Mouse (Mus musculus) retina, embryonic 14.5 days (tissue): Measurements from ENCODE around the gene Unc119b.
"Not testable (repeated sequence)": the region's sequence is repeated elsewhere in the genome, so short reads cannot be mapped to it uniquely, and the experiment has no call there.

Experiments
- DNase-seq: peaks from one replicate; pipeline ENCODE4 v3.0.0-alpha.2; 2015; ENCODE audit warnings: low spot score

The Unc119b gene

DNA sequence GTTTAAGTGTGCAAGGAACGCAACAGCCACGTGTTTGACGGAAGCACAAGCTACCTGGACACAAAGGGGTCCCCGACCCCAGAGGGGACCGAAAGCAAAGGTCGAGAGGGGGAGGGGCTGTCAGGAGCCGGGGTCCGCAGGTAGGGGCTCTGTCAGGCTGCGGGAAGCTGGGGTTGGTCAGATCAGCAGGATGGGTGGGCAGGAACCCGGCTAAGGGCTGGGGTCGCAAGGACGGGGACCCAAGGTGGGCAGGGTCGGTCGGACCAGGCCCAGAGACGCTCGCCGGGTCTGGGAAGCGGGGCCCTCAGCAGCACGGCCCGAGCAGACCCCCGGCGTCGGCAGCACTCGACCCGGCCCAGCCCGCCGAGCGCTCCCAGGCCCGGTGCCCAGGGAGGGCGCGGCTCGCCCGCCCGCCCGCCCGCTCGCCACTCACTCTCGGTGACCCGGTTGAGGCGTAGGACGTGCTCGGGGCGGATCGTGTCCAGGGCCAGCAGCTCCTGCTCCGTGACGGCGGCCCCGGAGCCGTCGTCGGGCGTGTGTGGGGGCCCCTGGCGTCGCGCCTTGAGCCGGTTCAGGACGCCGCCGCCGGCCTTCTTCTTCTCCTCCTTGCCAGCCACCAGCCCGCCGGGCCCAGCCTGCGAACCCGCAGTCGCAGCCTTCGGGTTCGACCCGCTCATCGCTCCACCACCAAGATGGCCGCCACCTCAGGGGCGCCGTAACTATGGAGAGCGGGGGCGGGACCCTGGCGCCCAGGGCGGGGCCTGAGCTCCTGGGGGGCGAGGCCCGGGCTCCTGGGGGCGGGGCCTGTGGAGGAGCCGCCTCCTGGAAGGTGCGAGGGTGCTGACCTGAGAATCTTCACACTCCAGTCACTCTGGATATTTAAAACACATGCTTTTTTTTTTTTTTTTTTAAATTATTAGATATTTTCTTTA is at the start of gene Unc119b:
Gene Unc119b, minus strand, starts transcription at position 742 of the 932 bp plus-strand sequence.
- DNase-seq: peak; percentile 91

DNA sequence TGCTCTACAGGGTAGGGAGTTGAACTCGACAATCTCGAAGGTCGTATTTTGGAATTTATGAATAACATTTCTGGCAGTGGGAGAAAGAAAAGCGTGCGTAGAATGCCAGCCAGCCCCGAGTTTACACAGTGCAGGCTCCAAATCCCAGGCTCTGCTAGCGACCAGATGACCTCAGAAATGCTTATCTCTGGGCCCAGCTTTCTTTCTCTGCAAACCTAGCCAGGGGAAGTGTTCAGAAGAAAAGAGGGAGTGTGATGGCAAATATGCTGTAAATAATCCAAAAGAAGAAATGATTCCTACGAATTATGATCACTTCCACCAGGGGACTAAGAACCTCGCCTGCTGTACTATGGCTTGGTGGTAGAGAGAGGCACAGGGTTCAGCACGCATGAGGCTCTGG is 48.7 kb upstream of the Unc119b start:
- DNase-seq: no peak

DNA sequence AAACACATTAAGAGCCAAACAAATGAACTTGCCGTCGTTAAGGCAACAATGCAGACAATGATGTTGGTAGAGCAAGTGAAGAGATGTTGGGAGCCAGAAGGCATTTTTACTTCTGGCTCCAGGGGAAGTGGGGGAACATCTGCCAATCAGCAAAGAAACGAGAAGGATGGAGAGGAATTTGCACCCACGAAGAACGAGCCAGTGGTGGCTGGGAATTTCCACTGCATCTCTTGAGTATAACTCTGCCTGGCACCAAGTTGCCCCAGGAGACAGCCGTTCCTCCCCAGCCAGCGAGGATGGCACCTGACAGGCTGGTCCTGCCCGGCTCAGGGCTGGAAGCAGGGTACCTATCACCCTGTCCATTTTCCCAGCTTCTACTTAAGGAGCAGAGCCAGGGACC is 48.1 kb upstream of the Unc119b start:
- no peak for DNase-seq

DNA sequence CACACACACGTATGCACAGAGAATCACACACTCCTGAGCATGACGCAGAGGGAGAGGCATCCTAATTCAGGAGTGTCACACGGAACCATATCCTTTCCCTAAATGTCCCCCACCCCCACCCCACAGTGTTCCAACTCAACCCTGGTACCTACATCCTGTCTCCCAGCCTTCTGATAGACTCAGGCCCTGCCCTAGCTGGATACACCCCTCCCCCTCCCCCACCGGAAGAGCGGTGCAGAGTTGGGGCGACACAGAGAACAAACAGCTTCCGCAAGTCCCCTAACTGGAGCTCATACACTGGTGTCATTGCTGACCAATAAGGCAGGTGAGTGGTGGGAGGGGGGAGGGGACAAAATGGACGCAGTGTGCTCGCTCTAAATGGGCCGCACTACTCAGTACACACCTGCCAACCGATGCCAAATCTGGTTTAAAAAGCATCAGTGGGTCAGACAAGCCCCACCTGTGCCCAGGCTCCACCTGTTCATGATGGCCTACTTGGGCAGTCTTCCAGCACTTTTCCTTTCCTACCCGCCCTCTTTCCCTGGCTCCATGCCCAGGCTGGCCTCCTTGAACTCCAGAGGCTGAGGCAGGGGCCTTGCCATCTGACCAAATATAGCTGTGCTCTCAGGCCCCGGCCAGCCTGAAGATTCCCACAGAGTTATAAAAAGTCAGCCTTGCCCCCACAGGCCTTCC is 46.6 kb upstream of the Unc119b start:
- DNase-seq: no peak

DNA sequence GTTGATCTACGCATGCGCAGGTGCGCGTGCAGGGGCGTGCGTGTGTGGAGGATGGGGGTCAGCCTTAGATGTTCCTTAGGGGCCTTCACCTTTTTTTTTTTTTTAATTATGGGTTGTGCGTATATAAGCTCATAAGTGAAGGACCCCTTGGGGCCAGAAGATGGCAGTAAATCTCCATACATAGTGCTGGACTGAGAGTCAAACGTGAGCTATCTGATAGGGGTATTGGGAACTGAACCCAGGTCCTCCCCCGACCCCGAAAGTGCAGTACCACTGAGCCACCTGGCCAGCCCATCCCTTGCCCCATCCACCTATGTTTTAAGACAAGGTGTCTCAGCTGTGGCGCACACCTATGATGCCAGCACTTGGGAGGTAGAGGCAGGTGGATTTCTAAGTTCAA is 44.8 kb upstream of the Unc119b start:
- no peak for DNase-seq

DNA sequence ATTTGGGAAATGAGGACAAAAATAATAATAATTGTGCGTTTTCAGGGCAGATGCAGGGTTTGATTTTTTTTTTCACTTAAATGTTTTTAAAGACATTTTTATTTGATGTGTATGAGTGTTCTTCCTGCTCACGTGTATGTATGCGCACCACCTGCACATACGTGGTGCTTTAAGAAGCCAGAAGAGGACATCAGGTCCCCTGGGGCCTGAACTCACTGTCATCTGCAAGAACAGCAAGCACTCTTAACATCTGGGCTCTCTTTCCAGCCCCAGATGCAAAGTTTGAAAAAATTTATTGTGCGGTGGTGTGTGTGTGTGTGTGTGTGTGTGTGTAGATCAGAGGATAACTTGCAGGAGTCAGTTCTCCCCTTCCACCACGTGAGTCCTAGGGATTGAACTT is 43.1 kb upstream of the Unc119b start:
- no peak for DNase-seq

DNA sequence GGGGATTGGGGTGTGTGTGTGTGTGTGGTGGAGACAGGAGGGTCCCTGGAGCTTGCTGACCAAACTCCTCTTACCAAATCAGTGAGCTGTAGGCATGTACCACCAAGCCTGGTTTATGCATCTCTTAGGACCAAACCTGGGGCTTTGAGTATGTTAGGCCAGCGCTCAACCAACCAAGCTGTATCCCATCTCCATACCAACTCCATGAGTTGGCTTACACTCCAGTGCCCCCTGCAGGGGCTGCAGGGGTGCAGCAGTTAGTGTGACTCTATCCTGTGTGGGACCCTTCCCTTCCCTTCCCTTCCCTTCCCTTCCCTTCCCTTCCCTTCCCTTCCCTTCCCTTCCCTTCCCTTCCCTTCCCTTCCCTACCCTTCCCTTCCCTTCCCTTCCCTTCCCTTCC is 39.8 kb upstream of the Unc119b start:
- DNase-seq: no peak

DNA sequence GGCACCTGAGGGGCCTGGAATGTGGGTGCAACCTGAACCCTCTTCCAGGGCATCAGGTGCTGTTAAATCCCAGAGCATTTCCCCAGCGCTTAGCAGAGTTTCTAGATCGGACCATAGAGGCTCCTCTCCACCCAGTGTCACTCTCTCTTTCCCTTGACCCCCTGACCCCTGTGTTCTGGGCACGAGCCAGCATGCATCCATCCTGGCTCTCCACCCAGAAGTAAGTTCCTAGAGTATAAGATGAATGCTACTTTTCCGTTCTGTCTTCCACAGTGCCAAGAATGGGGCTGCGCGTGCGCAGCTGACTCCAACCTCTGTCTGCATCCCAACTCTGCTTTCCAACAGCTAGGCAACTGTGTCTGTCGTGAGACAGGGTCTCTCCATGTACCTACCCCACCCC is 35.4 kb upstream of the Unc119b start:
- no peak for DNase-seq

DNA sequence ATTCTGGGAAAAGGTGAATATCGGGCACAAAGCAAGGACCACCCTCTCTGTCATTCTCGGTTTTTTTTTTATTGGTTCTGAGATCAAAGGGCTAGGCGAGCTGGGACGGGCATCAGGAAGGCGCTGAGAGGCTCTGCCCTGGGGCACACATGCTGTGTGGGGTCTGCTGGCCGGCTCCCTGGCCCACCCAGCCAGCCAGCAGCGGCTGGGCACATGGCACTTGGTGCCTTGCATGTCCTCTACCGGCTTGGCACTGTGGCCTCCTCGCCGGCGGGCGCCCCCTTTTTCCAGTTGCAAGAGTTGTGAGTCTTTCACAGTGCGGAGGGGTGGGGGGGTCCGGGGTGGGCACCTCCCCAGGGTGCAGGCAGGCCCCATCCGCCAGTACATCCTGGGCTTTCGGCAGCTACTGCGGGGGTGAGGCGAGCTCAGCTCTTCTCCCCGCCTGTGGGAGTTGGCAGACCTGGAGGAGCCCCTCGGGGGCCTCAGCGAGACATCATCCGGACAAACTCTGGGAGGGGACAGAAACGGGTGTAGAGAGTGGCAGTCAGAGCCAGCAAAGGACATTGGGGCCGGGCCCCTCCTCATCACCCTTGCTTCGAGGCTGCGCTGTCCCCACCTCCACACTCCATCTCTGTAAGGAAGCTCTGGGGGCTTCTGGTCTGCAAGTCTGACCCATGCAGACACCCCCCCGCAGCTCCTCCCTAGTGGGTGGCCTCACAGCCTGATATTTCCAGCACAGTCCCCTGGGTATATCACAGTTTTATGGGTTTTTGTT is 34.1 kb upstream of the Unc119b start:
- no peak for DNase-seq

DNA sequence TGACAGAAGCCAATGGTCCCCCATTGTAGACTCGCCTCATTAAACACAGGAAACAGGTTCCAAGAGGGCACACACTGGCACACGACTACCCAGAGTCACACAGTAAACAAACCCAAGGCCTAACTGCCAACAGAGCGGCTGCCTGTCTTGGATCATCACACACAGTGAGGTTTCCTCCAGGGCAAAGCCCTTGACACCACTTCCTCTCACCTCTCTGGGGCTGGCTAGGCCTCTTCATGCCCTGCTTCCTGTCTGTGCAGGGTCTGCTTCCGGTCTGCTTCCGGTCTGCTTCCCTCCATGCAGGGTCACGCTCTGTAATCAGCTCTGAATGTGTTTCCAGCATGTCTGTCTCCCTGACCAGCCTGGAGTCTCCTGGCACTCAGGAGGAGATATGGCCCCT is 32.6 kb upstream of the Unc119b start:
- DNase-seq: no peak

DNA sequence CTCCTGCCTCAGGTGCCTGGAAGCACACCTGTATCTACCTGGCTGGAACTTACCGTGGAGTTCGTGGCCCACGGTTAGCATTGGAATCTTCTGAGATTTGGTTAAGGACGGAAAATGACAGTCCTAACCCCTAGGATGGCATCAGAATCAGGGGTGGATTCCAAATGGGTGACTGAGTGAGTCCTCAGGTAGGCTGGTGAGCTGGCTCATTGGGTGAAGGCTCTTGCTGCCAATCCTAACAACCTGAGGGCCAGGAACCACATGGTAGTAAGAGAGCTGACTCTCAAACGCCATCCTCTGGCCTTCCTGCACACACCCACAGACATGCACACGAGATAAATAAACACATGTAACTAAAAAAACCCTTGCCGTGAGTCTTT is 32.0 kb upstream of the Unc119b start:
- DNase-seq: no peak

DNA sequence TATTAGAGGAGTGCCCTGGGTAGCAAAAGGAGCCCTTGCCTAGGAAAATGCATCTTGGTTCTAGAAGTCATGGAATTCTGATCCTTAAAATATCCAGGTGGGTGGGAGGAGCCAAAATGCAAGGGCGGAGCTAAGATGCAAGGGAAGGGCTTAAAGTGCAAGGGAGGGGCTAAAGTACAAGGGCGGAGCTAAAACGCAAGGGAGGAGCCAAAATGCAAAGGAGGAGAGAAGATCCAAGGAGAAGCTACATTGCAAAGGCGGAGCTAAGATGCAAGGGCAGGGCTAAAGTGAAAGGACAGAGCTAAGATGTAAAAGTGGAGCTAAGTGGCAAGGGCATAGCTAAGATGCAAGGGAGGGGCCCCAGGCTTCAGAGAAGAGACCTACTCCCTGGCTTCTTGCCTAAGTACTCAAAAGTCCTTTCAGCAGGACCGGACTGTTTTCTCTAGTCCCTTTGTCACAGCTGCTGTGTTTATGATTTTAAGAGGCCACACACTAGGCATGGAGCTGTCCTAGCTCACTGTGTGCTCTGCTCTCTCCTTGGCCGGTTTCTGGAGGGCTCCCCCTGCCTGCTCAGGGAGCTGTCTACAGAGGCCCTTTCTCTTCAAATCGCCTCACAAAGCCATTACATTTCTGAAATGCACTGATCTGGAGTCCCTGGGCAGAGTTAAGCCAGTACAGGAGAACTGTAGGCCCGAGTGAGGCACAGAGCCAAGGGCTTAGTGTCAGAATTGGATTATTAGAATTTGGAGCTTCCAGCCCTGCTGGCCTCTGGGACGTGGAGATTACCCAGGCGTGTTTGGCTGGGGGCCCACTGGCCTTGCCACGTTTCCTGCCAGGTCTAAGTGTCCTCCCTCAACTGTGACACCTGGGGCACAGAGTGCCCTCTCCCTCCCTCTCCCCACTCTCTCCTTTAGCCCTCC is 31.4 kb upstream of the Unc119b start:
- no peak for DNase-seq

DNA sequence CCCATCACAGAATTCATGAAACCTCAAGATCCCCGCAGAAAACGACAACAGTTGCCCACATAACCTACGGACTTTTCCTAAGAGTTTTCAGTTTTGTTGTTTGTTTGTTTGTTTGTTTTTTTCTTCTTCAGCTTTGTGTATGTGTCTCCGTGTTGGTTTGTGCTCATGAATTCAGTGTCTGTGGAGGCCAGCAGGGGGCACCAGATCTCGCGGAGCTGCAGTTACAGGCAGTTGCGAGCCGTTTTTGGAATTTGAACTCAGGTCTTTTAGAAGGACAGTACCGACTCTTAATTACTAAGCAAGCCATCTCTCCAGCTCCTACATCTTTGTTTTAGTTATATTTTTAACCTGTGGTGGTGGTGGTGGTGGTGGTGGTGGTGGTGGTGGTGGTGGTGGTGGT is 30.6 kb upstream of the Unc119b start:
- DNase-seq: peak; percentile 48

DNA sequence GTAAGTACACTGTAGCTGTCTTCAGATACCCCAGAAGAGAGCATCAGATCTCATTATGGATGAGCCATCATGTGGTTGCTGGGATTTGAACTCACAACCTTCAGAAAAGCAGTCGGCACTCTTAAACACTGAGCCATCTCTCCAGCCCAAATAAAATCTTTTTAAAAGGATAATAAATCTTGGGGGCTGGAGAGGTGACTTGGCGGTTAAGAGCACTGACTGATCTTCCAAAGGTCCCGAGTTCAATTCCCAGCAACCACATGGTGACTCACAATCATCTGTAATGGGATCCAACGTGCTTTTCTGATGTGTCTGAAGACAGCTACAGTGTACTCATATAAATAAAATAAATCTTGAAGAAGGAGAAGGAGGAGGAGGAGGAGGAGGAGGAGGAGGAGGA is 29.7 kb upstream of the Unc119b start:
- not testable (repeated sequence) for DNase-seq

DNA sequence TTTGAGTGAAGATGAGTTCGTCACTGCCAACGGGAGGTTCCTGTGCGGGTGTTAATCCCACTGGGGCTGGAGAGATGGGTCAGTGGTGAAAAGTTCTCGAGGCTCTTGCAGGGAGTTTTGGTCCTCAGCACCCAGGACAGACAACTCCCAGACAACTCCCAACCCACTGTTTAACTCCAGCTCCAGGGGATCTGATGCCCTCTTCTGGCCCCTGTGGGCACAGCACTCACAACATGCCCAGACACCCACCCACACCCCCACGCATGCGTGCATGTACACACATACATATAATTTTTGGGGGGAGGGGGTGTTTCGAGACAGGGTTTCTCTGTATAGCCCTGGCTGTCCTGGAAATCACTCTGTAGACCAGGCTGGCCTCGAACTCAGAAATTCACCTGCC is 28.8 kb upstream of the Unc119b start:
- DNase-seq: peak; percentile 55

DNA sequence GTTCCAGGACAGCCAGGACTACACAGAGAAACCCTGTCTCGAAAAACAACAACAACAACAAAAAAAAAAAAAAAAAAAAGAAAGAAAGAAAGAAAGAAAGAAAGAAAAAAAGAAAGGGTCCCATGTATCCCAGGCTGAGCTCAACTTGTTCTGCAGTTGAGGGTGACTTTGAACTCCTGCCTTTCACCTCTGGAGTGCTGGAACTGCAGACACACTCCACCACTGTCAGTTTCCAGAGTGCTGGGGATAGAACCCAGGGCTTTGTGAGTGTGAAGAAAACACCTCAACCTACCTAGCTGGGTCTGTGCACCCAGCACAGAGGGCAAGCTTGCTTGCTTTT is 27.1 kb upstream of the Unc119b start:
- not testable (repeated sequence) for DNase-seq

DNA sequence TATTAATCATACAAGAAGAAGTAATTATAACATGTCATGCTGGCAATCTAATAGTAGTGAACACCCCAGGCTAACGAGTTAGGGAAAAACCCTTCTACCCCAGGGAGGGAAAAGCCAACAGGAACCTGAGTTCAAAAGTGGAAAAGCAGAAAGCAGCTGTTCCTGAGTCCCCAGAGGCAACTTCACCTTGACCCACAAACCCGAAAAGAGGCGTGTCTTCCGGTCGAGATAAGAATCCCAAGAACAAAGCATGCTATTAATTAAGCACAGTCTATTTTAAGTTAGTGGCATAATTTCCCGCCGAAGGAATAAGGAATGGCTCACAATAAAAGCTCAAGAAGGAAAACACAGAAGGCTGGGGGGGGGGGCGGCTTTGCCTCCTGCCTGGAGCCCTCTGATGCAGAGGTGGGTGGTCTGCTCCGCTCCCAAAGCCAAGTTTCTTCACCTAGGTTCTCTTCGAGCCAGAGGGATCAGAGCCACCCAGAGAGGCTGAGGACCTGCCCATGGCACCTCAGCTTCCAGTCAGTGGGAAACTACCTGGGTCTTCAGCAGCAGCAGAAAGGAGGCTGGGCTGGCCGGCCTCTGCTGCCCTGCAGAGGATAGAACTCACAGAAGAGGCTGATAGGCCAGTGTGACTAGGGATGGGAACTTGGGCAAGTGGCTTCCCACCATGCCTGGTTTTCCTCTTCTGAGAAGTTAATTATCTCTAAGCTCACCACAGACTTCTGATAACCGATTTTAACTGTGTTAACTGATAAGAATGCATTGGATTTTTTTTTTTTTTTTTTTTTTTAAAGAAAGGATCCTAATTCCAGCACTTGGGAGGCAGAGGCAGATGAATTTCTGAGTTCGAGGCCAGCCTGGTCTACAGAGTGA is 26.5 kb upstream of the Unc119b start:
- no peak for DNase-seq

DNA sequence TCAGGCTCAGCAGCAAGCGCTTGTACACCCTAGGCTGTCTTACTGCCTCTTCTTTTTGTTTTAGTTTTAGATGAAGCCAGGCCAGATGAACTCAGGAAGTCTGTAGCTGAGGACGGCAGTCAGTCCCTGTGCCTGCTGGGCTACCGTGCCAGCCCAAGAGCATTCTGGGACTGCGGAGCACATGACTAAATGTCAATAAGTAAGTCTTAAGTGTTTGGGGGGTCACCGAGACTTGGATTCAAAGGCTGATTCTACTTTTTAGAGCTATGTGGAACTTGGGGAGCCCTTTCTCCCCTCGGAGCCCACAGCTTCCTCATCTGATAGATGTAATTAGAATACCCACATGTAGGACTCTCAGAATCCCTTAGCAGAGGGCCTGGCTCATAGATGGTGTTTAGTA is 25.9 kb upstream of the Unc119b start:
- no peak for DNase-seq

DNA sequence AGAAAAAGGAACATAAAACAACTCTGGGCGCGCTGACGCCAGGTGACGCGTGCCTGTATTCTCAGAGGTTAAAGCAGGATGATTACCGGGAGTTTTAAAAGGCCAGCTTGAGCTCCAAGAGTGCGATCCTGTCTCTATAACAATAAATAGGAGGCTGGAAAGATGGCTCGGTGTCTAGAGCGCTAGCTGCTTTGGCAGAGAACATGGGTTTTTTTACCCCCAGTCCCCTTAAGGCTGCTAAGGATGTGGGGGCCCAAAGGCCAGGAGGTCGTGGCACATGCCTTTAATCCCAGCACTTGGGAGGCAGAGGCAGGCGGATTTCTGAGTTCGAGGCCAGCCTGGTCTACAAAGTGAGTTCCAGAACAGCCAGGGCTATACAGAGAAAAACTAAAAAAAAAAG is 24.4 kb upstream of the Unc119b start:
- DNase-seq: no peak
